Mouse (Mus musculus): ENCODE data around the gene Rmnd5a. TPM values are rescaled to one million over a fixed set of nuclear protein-coding genes. Genes with fewer than 3 reads are reported as not detected.
"Not testable (repeated sequence)": the region's sequence is repeated elsewhere in the genome, so short reads cannot be mapped to it uniquely, and the experiment has no call there.

Rmnd5a gene
- polyA plus RNA-seq (2012; rRNA removed): 18.2 and 20.0 TPM in 2 replicates

DNA sequence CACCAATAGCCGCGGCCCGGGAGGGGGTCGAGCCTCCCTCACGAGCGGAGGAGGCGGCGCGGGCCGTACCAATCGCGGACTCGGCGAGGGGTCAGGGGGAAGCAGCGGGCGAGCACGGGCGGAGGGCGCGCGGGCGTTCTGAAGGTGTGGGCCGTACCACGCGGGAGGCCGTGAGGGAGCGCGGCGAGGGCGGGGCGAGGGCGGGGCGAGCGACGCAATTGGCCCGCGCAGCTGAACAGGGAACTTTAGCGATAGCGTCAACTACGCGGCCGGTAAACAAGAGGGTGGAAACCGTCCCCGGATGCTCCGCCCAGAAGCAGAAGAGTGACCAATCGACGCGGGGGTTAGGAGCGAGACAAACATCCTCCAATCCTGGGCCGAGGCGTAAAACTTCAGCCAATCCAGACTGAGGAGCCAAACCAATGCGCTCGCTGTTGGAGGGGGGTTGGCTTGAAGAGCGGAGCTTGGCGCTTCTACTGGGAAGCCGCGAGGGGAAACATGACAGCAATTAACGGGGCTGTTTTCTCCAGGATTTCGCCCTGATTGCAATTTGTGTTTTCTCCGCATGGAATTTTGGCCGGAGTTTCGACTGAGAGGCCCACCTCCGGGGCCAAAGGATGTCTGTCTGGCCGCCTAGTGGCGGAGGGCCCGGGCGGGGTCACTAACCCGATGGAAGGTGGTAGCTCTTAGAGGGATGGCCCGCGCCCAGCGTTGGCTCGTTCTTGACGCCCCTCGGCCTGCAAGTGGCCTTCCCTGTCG, at the start of gene Rmnd5a:
TSS of gene Rmnd5a (minus strand) at position 146 of the 759 bp plus-strand sequence.
- WGBS: under 1% methylated on average over 75 of the region's 75 CpGs
- peak; percentile 91 for DNase-seq (ENCODE audit: low read depth, low spot score)

DNA sequence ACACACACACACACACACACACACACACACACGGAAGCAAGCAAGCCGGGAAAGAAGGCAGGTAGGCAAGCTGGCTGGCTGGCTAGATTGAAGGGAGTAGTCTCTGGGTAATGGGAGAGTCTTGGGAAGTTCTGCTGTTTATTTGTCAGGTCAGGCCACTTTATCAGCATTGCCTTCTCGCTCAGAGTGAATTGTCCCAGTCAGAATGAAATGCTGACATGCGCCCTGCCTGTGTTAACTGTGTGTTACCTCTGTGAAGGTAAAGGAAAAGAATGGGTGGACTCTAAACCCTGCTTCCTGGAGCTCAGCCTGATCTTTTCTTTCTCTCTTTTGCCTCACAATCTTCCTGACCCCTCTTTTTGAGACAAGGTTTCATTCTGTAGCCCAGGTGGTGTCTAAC, 47.5 kb upstream of the Rmnd5a start:
- DNase-seq (ENCODE audit: low read depth, low spot score): no peak
- WGBS: 11% methylated on average over 4 of the region's 4 CpGs

DNA sequence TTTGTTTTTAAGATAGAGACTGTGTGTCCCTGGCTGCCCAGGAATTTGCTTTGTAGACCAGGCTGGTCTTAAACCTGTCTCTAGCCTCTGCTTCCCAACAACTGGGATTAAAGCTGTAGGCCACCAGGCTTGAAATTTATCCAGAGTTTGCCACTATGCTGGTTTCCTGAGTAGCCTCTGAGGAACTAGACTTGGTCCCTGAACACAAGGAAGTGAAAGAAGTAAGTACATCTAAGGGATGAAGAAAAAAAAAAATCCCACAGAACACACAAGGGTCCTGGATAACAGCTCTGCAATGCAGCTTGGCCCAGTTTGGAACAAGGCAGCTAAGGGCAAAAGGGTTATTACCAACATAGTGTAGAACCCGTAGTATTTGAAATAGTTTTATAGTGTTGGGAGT, 46.4 kb upstream of the Rmnd5a start:
- 73% methylated on average over 1 of the region's 1 CpGs for WGBS
- DNase-seq (ENCODE audit: low read depth, low spot score): no peak

DNA sequence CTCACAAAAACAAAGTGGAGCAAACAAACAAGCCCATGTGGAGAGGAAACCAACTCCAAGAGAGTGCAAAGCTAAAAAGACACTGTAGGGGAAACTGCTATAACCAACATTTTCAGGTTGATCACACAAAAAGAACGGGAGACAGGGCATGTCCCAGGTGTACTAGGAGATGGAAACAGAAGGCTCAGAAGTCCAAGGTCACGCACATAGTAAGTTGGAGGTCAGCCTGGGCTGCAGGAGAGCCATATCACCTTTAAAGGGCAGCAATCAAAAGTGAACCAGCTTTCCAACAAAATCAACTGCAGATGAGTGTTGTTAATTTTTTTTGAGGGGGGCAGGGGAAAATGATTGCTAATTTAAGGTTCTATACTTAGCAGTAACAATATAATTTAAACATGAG, 45.8 kb upstream of the Rmnd5a start:
- WGBS: 36% methylated on average over 2 of the region's 2 CpGs
- no peak for DNase-seq (ENCODE audit: low read depth, low spot score)

DNA sequence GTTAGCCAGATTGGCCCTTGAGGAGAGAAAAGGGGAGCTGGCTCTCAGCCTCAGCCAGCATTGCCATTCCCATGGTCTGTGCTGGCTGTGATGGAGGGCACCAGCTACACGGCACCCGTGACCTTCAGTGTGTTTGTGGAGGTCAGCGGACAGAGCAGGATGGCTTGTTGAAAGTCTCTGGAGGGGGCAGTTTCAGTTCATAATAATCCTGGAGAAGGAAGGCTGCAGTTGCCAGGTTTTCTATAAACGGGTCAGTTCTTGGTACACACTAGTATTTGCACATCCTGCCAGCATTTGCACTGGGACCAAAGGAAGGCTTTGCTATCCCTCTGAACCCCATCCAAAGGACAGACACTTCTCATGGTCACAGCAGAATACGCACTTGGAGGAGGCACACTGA, 44.8 kb upstream of the Rmnd5a start:
- WGBS: 70% methylated on average over 5 of the region's 5 CpGs
- DNase-seq (ENCODE audit: low read depth, low spot score): no peak

DNA sequence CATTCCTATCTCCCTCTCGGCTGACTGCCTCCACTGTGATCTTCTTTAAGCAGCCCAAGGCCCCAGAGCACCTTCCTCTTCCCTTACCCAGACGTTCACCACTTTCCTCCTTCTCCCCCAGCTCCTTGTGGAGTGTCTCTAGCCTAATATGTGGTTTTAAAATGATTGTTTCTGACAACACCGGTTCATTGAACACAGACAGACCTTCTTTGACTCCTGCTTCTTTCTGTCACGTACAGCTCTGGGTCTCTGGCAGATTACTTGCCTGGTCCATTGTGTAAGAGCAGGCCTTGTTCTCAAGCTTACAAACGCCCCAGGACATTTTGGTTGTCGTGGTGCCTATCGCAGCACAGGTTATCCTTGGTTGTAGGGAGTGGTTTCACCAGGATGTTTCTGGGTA, 40.7 kb upstream of the Rmnd5a start:
- DNase-seq (ENCODE audit: low read depth, low spot score): no peak
- 70% methylated on average over 7 of the region's 7 CpGs for WGBS

DNA sequence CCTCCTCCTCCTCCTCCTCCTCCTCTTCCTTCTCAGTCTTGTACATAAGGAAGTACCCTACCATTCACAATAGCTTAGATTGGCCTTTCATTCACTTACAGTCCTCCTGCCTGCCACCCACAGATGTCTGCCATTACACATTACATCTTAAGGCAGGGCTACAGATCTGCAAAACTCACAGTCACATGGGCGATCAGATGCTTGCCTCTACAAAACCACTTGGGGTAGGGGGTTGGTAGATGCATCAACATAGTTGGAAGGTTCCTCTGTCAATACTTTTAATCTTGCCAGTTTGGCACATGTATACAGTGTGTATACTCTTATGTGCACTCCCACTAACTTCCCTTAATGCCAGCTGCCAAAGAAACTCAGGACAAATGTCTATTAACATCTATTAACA, 39.7 kb upstream of the Rmnd5a start:
- no peak for DNase-seq (ENCODE audit: low read depth, low spot score)
- WGBS: 69% methylated on average over 1 of the region's 1 CpGs

DNA sequence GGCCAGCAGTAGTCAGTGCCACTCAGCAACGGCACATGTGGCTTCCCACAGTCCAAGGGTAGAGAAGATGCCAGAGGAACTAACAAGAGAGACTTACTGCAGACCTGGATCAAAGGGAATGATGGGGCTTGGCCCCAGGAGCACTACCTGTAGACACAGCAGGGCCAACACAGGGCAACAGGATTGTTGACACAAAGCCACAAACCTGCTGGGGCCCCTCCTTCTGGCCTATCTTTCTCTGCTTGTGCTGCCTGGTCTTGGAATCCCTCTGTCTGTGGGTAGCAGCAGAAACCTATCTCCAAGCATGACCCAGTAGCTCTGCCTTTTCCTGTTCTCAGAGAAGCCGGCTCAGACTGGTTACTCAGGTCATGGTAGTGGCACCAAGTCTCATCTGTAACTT, 39.2 kb upstream of the Rmnd5a start:
- 48% methylated on average over 2 of the region's 2 CpGs for WGBS
- not testable (repeated sequence) for DNase-seq (ENCODE audit: low read depth, low spot score)

DNA sequence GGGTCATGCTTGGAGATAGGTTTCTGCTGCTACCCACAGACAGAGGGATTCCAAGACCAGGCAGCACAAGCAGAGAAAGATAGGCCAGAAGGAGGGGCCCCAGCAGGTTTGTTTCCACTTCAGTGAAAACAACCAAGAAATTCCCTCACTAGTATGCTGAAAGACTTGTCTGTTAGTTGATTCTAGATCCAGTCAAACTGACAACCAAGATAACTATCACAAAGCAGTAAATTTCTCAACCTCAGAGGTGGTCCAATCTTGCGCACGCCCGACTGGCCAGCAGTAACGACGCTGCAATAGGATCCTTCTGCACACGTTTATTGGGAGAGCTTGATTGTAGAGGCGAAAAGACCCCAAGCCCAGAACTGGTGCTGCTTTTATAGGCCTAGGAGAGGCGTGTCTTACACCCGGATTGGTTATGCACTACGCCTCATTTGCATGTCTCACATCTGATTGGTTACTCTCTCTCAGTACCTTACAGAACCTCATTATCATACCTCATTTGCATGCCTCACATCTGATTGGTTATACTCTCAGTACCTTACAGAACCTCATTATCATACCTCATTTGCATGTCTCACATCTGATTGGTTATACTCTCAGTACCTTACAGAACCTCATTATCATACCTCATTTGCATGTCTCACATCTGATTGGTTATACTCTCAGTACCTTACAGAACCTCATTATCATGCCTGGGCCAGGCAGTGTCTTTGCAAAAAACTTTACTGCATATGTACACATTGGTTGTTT, 38.6 kb upstream of the Rmnd5a start:
- not testable (repeated sequence) for DNase-seq (ENCODE audit: low read depth, low spot score)
- WGBS: 88% methylated on average over 10 of the region's 10 CpGs

DNA sequence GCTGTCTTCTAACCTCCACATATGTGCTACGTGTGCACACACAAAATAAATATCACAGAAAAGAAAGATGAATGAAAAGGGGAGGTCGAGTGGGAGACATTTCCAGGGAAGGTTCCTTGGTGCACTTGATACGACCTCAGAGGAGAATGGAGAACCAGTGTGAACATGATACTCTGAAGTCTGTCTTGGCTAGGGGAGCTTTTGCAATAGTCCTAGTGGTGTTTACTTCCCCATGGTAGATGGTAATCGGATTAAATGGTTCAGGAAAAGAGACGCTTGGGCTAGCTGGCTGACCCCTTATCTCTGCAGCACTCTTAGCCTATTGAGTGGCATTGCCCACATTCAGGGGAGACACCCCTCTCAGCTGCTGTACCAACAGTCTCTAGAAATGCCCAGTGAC, 36.3 kb upstream of the Rmnd5a start:
- no peak for DNase-seq (ENCODE audit: low read depth, low spot score)
- WGBS: 74% methylated on average over 5 of the region's 5 CpGs

DNA sequence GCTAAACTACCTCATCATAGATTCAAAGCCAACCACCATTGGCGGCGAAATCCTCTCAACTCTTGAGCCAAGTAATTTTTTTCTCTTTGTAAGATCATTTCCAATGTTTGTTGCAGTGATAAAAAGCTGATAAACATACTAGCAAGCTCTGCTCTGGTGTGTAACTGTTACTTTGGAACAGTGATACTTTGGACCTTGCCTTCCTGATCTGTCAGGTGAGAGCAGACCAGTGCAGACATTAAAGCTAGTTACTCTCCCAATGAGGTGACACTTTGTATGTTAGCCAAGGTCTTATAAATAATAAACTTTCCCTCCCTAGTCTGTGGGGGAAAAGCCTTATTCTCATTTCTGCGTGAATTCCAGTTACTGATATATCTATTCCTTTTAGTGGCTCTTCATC, 35.2 kb upstream of the Rmnd5a start:
- WGBS: 54% methylated on average over 3 of the region's 3 CpGs
- DNase-seq (ENCODE audit: low read depth, low spot score): no peak

DNA sequence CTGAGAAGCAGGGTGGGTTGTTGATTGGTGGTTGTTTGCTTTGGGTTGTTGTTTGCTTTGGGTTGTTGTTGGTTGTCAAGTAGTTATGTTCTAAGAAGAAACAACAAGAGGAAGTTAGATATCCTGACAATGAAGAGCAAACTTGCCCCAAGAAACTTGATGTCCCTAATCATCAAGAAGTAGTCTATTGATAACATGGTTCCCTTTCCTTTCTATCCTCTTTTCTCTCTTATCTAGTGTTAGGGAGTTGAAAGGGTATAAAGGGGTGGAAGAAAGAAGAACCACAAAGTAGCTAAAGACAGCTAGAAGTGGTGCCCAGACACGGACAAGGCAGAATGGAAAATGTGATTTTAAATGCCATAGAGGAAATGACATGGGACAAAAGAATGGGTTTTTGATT, 32.3 kb upstream of the Rmnd5a start:
- WGBS: 90% methylated on average over 1 of the region's 1 CpGs
- DNase-seq (ENCODE audit: low read depth, low spot score): no peak

DNA sequence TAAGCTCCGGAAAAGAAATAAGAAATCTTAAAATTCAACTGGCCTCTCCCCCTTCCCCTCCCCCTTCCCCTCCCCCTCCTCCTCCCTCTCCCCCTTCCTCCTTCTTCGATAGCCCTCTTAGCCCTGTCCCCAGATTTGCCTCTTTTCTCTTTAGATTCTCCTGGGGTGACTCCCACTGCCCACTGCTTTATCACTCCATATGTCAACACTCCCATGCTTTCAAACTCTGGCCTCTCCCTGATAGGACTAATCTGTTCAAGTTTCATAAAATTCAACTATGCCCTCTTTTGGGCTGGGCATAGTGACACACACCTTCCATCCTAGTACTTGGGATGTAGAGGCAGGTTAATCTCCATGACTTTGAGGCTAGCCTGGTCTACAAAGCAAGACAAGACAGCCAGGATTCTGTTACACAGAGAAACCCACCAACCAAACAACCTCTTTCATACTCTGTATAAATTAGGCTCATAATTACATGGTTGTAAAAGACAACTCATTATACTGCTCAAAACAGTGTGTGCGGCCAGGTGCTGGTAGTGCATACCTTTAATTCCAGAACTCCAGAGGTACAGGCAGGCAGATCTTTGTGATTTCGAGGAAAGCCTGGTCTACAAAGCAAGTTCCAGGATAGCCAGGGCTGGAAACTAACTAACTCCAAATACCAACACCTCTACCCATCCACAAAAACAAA, 31.5 kb upstream of the Rmnd5a start:
- 65% methylated on average over 4 of the region's 4 CpGs for WGBS

DNA sequence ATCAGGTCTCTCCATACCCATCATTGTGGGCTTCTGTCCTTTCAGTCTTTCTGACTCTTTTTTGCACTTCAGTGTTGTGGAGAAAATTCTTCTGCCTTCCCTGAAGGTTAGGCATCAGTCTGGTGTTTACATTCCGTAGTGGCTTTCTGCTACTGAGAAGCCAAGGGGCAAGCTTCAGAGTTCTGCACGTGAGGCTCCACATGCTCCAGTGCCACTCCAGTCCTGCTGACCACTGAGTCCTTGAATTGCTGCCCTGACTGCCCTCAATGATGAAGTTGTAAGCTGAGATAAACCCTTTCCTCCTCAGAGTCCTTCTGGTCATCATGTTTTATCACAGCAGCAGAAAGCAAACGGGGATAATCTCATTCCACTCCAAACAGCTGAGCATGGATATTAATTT, 28.9 kb upstream of the Rmnd5a start:
- 48% methylated on average over 3 of the region's 3 CpGs for WGBS
- no peak for DNase-seq (ENCODE audit: low read depth, low spot score)

More for the DNA sequence above, 31.5 kb upstream of the Rmnd5a start:
- DNase-seq (ENCODE audit: low read depth, low spot score): no peak

DNA sequence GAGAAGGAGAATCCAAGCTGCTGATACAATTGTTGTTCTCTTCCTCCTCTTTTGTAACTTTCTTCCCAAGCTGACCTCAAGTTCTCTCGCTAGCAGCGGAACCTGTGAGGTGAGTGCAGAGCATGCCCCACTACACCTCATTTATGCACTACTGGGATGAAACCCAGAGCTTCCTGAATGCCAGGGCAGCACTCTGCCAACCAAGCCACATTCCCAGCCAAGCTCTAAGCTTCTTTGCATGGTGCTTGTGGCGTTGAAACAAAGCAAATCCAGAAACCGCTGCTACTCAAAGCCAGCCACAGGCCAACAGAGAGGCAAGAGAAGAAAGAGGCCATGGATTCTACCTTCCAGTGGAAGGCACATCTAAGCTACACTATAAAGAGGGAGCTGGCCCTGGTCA, 27.3 kb upstream of the Rmnd5a start:
- WGBS: 91% methylated on average over 4 of the region's 4 CpGs

DNA sequence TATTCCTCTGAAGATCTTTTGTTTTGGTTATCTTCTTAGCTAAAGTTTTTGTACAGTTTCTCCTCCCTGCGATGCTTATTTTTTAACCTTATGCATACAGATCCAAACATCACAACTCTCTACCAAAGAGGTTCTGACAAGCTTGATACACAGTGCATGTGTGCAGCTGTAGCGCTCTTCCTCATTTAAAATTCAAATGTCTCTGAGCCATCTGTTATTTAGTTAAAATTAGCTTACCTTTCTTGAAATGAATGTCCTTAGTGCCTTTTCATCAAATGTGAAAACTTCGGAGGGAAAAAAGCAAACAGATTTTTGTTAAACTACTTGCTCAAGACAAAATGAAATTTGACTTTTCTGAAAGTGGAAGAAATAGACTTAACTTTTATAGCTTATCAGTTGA, 24.7 kb upstream of the Rmnd5a start:
- WGBS: 90% methylated on average over 3 of the region's 3 CpGs
- no peak for DNase-seq (ENCODE audit: low read depth, low spot score)

More for the DNA sequence above, 27.3 kb upstream of the Rmnd5a start:
- no peak for DNase-seq (ENCODE audit: low read depth, low spot score)

DNA sequence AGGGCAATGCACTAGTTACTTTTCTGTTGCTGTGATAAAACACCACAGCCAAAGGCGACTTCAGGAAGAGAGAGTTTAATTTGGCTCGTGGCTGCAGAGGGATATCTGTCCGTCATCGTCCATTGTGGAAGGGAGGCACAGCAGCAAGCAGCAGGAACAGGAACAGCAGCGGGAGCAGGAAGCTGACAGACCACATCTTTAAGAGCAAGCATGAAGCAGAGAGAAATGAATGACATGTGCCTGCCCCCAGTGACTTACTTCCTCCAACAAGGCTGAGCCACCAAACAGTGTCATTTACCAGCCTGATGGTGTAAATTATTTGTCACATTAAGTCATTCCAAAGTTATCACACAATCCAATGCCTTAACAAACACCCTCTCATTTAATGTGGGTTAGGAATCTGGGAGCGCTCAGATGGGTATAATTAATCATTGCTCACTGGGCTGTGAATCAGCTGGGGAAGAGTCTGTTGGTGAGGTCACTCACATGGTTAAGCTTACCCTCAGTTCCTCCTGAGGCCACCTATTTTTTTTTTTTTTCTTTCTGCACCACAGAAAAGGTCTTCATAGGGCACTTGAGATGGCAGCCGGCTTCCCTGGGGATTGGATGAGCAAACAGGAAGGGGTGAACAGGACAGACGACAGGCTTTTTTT, 17.6 kb upstream of the Rmnd5a start:
- WGBS: 74% methylated on average over 8 of the region's 8 CpGs
- DNase-seq (ENCODE audit: low read depth, low spot score): no peak

DNA sequence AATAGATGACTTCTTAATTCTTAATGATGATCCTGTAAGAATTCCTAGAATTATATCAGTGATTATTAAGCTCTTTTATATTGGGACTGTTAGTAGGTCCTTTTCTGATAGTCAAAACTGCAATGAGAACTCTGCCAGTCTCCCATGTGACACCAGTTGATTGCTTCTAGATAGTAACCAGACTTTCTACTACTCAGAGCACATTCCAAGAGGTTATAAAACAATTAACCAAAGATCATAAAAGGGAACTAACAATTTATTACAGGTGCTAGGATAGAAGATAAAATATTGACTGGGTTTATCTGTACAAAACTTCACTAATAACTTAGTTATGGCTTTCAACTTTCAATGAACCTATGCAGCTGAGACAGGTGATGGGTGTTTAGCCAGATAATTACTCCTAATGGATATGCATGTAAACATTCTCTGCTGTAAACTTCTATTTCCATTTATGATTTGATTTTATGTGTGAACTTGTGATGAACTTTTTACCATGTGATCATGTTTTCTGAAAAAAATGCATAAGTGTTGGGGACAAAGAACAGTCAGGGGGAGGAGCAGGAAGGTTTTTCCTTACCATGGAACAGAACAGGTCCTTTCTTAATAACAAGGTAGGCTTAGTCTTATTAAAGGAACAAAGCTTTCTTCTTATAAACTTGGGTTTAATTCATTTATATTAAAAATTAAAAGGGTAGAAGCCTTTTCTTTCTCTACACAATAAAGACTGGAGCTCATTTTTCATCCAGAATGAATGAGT, 13.7 kb upstream of the Rmnd5a start:
- peak; percentile 39 for DNase-seq (ENCODE audit: low read depth, low spot score)

DNA sequence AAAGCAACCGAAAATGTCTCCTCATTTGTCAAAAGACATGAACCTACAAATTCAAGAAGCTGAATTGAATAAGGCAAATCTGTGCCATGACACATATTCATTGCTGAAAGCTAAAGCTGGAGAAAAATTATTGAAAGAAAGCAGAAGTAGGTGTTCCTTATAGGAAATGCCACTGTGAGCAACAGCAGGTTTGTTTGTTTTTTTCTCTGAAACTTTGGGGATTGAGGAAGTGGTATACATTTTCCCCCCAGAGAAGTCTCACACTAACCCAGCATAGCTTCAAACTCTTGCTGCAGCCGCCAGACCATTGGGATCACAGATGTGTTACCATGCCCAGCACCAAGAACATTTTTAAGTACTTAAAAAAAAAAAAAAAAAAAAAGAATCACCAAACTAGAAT, 12.4 kb upstream of the Rmnd5a start:
- 82% methylated on average over 2 of the region's 2 CpGs for WGBS
- no peak for DNase-seq (ENCODE audit: low read depth, low spot score)

All from large intestine, adult 2 months (tissue).